Mouse (Mus musculus): ENCODE results near the gene Epgn. TPM values are rescaled to one million over a fixed set of nuclear protein-coding genes. Genes with fewer than 3 reads are reported as not detected.

Epgn gene
- 0.22 TPM in 1 of 2 replicates, not detected in the other for polyA plus RNA-seq (2016; fragmentation: Nextera tagmentation; extraction: Ambion mirVana)

DNA sequence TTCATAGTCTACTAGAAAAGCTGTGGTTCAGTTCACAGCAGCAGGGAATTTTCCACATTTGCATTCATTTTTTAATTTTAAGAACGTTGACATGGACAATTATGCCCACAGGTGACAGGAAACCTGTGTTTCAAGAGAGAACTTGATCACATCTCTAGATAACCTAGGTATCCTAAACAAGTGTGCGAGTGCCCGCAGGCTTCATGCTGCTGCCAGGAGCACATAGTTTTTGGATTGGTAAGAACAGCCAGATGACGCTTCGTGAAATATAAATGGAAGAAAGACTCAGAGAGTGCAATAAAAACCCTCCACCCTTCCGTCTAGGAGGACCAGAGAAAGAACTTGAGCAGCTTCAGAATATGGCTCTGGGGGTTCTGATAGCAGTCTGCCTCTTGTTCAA, at the start of gene Epgn:
TSS of gene Epgn (plus strand) at position 301 of the 400 bp plus-strand sequence.
- WGBS, result 88% methylated on average over 6 of the region's 6 CpGs

DNA sequence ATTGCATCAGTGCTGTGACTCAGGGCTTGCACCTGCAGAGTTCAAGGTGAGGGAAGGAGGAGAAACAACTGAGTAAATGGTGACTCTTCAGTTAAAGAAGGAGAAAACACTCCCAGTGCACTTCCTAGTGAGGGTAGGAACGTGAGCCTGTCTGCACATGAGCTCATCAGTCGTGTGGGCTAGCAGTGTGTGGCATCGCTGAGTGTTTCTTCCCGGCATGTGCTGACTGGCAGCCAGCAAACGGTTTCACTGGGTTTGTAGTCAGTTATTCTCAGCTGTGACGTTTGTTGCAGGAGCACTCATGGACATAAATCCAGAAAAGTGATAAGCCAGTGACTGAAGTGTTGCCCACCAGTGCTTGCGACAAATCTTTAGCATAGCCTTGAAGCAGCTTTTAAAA, 47.0 kb upstream of the Epgn start:
- Histone ChIP-seq H3K36me3 (peaks cover 10% of the 10 kb centered on the region; the same call in 1 of the 2 replicates), H3K9ac (no peak overlapping the region), H3K9me3 (no peaks in the 10 kb centered on the region), H3K4me3 (no peak overlapping the region), H3K27ac (no peak overlapping the region), H3K4me2 (replicated peaks) (no peak overlapping the region), H3K4me1 (no peaks in the 10 kb centered on the region), H3K27me3 (replicated peaks) (no peaks in the 10 kb centered on the region)
- 85% methylated on average over 7 of the region's 7 CpGs for WGBS
- no peak for ATAC-seq (ENCODE audit: low FRiP score, low read depth)

More for the DNA sequence above, at the start of gene Epgn:
- Histone ChIP-seq H3K27me3 (replicated peaks) (no peaks in the 10 kb centered on the region), H3K4me2 (replicated peaks) (no peak within 1 kb of the TSS), H3K36me3 (no peaks in the 10 kb centered on the region), H3K4me3 (no peak within 1 kb of the TSS), H3K4me1 (no peaks in the 10 kb centered on the region), H3K27ac (no peak within 1 kb of the TSS), H3K9me3 (no peaks in the 10 kb centered on the region), H3K9ac (no peak within 1 kb of the TSS)
- ATAC-seq (ENCODE audit: low FRiP score, low read depth), result no peak

DNA sequence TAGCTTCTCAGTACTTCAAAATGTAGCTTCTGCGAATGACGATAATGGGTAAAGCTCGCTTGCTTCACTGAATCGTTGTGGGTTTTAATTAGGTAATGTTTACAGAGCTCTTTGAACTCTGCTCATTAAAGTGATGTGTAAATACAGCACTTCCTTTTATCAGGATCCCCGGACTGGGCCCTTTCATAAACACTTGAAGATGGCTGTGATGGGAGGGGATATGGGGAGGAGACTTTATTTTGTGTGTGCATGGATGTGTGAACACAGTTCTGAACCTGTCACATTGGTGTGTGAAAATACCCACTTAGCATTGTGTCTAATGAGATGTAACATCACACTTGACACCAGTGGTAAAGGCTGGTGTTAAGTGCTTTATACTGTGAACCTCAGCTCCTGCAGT, 39.7 kb upstream of the Epgn start:
- 84% methylated on average over 5 of the region's 5 CpGs for WGBS
- Histone ChIP-seq H3K9me3 (no peaks in the 10 kb centered on the region), H3K27me3 (replicated peaks) (no peaks in the 10 kb centered on the region), H3K27ac (no peak overlapping the region), H3K9ac (no peak overlapping the region), H3K36me3 (peaks cover 9% of the 10 kb centered on the region; the same call in 1 of the 2 replicates), H3K4me3 (no peak overlapping the region), H3K4me1 (no peaks in the 10 kb centered on the region), H3K4me2 (replicated peaks) (no peak overlapping the region)
- no peak for ATAC-seq (ENCODE audit: low FRiP score, low read depth)

DNA sequence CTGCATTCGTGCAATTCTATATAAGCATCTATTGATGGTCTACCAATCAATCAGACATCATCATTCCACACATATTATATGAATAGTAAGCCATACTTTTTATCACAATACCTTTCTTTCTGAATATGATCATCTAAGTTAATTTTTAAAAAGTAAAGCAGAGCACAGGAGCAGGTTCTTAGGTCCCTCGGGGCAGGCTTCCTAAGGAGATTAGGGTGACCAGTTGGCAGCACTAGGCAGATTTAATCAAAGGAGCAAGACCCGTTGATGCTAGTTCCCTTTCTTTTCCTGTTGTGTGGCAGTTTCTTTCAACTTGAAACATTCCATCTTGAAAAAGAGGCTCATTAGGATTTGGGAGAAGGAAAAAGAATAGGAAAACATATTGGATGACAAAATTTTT, 39.1 kb upstream of the Epgn start:
- Histone ChIP-seq H3K9ac (no peak overlapping the region), H3K9me3 (no peaks in the 10 kb centered on the region), H3K36me3 (peaks cover 9% of the 10 kb centered on the region; the same call in 1 of the 2 replicates), H3K4me2 (replicated peaks) (no peak overlapping the region), H3K4me3 (no peak overlapping the region), H3K27ac (no peak overlapping the region), H3K27me3 (replicated peaks) (no peaks in the 10 kb centered on the region), H3K4me1 (no peaks in the 10 kb centered on the region)
- ATAC-seq (ENCODE audit: low FRiP score, low read depth), result no peak
- WGBS, result 89% methylated on average over 3 of the region's 3 CpGs

DNA sequence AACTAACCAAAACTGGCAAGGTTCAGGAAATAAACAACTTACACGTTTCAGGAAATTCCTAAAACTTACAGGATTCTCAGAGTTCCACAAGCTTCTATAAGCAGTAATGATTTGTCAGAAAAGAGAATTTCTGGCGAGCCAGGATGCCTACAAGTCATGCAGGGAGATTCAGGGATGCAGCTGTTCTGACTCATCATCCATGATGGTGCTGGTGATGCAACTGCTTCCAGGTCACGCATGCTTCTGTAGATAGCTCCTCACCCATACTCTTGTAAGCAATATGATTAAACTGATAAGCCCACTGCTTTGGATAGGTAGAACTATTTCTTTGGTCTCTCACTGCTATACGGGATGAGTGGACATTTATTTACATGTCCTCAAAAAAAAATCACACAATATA, 38.7 kb upstream of the Epgn start:
- WGBS, result 93% methylated on average over 4 of the region's 4 CpGs
- no peaks in the 10 kb centered on the region for H3K27me3 ChIP-seq (replicated peaks)
- H3K4me1 ChIP-seq, result no peaks in the 10 kb centered on the region
- no peak overlapping the region for H3K27ac ChIP-seq
- no peak overlapping the region for H3K4me2 ChIP-seq (replicated peaks)
- H3K9me3 ChIP-seq, result no peaks in the 10 kb centered on the region
- no peak for ATAC-seq (ENCODE audit: low FRiP score, low read depth)
- no peak overlapping the region for H3K4me3 ChIP-seq
- H3K9ac ChIP-seq, result no peak overlapping the region
- H3K36me3 ChIP-seq, result peaks cover 9% of the 10 kb centered on the region; the same call in 1 of the 2 replicates

DNA sequence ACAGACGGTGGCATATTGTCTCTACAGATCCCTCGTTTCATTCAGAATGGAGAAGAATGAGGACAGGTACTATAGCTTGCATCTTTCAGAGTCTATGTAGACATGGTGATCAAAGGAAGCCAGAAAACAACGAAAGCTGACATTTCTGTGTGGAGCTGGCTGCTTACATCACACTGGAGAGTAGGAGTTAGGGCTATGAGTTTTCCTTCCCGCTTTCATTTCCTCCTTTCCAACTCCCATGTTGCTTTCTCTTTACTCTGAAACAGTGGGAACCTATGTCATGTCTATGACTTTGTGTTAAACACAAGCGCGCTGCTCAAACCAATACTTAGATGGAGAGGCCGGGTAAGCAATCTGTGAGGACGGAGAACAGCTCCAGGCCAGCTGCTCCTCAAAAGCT, 27.3 kb upstream of the Epgn start:
- Histone ChIP-seq H3K4me1 (no peaks in the 10 kb centered on the region), H3K9ac (no peak overlapping the region), H3K27me3 (replicated peaks) (no peaks in the 10 kb centered on the region), H3K4me3 (no peak overlapping the region), H3K27ac (no peak overlapping the region), H3K9me3 (no peaks in the 10 kb centered on the region), H3K36me3 (no peaks in the 10 kb centered on the region), H3K4me2 (replicated peaks) (no peak overlapping the region)
- no peak for ATAC-seq (ENCODE audit: low FRiP score, low read depth)
- 90% methylated on average over 8 of the region's 8 CpGs for WGBS

DNA sequence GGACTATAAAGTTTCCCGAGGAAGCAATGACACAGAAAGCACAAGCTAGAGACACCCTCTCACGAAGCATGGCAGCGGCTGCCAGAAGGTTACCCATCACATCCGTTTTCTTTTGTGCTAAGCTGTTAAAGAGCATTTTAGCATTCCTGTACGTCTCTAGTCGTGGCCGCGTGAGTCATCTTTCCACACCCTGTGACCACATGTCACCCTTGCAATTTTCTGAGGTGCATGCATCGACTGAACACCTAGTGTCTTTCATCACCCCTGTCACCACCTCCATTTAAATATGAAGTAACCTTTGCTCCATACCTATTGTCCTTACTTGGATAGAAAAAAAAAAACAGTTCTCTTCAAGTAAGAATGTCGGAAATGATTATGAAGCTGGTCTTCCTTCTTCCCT, 12.0 kb upstream of the Epgn start:
- H3K27me3 ChIP-seq (replicated peaks), result no peaks in the 10 kb centered on the region
- no peak overlapping the region for H3K27ac ChIP-seq
- H3K36me3 ChIP-seq, result no peaks in the 10 kb centered on the region
- no peak for ATAC-seq (ENCODE audit: low FRiP score, low read depth)
- H3K4me2 ChIP-seq (replicated peaks), result no peak overlapping the region
- H3K9me3 ChIP-seq, result no peaks in the 10 kb centered on the region
- H3K4me1 ChIP-seq, result no peaks in the 10 kb centered on the region
- no peak overlapping the region for H3K9ac ChIP-seq
- H3K4me3 ChIP-seq, result no peak overlapping the region
- WGBS, result 83% methylated on average over 10 of the region's 10 CpGs

DNA sequence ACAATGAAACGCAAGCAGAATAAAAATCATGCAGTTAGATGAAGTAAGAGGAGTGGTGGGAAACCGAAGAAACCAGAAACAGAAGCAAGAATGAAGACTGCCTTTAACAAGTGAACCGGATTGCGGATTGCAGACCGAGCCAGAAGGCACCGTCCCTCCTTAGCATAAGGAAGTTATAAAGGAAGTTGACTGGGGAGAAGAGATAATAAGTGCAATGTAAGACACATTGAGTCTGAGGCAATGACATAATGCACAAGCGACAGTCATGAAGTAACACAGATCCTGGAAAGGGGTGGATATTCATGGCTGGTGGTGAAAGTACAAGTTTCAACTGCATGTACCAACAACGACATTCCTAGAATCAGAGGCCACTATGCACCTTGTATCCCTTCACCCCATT, 4.2 kb upstream of the Epgn start:
- Histone ChIP-seq H3K4me3 (no peak overlapping the region), H3K9me3 (no peaks in the 10 kb centered on the region), H3K9ac (no peak overlapping the region), H3K27ac (no peak overlapping the region), H3K4me1 (no peaks in the 10 kb centered on the region), H3K27me3 (replicated peaks) (no peaks in the 10 kb centered on the region), H3K4me2 (replicated peaks) (no peak overlapping the region), H3K36me3 (no peaks in the 10 kb centered on the region)
- no peak for ATAC-seq (ENCODE audit: low FRiP score, low read depth)
- 87% methylated on average over 8 of the region's 8 CpGs for WGBS

DNA sequence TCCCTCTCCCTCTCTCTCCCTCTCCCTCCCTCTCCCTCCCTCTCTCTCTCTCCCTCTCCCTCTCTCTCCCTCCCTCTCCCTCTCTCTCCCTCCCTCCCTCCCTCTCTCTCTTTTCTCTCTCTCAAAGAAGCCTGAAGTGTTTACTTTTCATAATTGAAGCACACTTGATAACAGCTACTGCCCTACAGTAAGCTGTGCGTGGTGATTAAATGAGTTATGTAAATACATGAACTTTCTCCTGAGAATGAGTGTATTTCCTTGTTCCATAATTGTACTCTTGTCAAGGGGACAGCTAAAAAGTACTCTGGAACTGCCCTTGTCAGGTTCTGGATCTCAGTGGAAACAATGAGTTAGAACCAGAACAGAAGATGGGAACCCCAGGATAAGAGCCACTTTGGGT, 576 bp downstream of the Epgn start:
- no peak overlapping the region for H3K27ac ChIP-seq
- no peaks in the 10 kb centered on the region for H3K27me3 ChIP-seq (replicated peaks)
- H3K36me3 ChIP-seq, result no peaks in the 10 kb centered on the region
- no peak for ATAC-seq (ENCODE audit: low FRiP score, low read depth)
- no peak overlapping the region for H3K4me3 ChIP-seq
- H3K4me1 ChIP-seq, result no peaks in the 10 kb centered on the region
- H3K9ac ChIP-seq, result no peak overlapping the region
- H3K9me3 ChIP-seq, result no peaks in the 10 kb centered on the region
- 100% methylated on average over 1 of the region's 1 CpGs for WGBS
- no peak overlapping the region for H3K4me2 ChIP-seq (replicated peaks)

DNA sequence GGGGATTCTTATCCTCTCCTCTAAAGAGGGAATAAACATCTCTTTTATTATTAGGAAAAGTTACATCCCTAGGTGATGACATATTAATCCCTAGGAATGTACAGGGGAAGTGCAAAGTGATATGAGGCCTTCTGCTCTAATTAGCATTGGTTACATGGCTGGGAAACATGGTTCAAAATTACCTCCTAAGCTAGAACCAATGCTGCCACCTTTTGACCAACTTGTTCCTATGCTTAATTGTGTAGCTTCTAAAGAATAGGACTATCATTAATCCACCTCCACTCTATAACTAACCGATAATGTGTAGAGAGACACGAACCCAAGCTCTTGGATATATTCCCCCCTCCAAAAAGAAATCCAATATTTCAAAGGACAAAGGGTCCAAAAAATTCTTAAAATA, 3.4 kb downstream of the Epgn start:
- Histone ChIP-seq H3K4me3 (no peak overlapping the region), H3K27me3 (replicated peaks) (no peaks in the 10 kb centered on the region), H3K4me2 (replicated peaks) (no peak overlapping the region), H3K9me3 (no peaks in the 10 kb centered on the region), H3K4me1 (no peaks in the 10 kb centered on the region), H3K9ac (no peak overlapping the region), H3K27ac (no peak overlapping the region), H3K36me3 (no peaks in the 10 kb centered on the region)
- ATAC-seq (ENCODE audit: low FRiP score, low read depth), result no peak
- 93% methylated on average over 2 of the region's 2 CpGs for WGBS

DNA sequence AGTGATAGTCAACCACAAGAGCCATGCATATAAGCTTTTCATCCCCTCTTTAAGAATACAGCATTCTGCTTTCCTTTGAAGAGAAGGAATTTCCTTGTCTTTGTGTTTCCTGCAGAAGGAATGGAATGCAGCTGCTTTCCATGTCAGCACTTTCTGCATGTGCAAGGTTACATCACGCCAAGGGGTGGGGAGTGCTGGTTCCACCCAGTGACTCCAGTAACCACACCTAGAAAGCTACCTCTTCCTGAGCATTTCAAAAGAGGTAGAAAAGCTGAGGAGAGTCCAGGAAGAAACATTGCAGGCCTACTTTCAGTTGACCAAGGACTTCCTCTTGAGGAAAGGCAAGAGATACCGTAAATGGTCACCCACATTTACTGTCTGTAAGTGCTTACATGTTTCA, 8.1 kb downstream of the Epgn start:
- ATAC-seq (ENCODE audit: low FRiP score, low read depth), result no peak
- H3K9ac ChIP-seq, result no peak overlapping the region
- no peak overlapping the region for H3K4me2 ChIP-seq (replicated peaks)
- no peaks in the 10 kb centered on the region for H3K4me1 ChIP-seq
- no peaks in the 10 kb centered on the region for H3K9me3 ChIP-seq
- H3K27ac ChIP-seq, result no peak overlapping the region
- no peaks in the 10 kb centered on the region for H3K27me3 ChIP-seq (replicated peaks)
- H3K4me3 ChIP-seq, result no peak overlapping the region
- no peaks in the 10 kb centered on the region for H3K36me3 ChIP-seq
- WGBS, result 90% methylated on average over 2 of the region's 2 CpGs

DNA sequence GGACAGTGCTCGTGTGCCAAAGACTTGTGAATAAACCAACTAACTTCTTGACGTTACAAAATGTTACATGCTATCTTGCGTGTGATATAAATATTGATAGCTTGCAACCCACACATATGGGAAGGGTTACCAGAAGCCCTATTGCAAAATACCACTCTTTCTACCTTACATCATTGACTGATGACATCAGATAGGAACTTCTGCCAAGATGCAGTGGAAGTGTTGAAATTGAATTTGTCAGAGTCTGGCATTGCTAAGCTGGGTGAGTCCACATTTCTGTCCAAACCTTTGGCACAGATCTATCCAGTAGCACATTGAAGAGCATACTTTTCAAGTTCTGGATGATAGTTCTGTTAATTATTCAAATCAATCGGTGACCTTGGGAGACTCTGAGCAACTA, 9.4 kb downstream of the Epgn start:
- no peak overlapping the region for H3K9ac ChIP-seq
- WGBS, result 93% methylated on average over 4 of the region's 4 CpGs
- no peak for ATAC-seq (ENCODE audit: low FRiP score, low read depth)
- H3K4me3 ChIP-seq, result no peak overlapping the region
- H3K4me1 ChIP-seq, result no peaks in the 10 kb centered on the region
- no peaks in the 10 kb centered on the region for H3K36me3 ChIP-seq
- no peaks in the 10 kb centered on the region for H3K27me3 ChIP-seq (replicated peaks)
- H3K9me3 ChIP-seq, result no peaks in the 10 kb centered on the region
- H3K27ac ChIP-seq, result no peak overlapping the region
- H3K4me2 ChIP-seq (replicated peaks), result no peak overlapping the region

DNA sequence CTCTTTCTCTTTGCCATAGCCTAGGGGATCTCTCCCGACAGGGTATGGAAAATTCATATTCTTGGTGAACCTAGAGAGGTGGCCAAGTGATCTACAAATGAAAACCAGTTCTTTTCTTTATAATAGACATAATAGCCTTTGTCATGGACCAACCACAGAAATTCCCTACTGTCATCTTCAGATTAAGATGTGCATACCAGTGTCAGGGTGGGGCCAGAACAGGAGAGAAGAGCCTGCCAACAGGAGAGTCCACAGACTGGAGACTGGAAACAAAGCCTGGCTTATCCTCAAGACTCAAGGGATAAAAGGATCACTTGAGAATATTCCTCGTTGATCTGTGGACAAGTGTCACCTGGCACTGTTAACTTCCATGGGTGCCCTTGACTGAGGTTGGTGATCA, 10.5 kb downstream of the Epgn start:
- no peak overlapping the region for H3K4me2 ChIP-seq (replicated peaks)
- 87% methylated on average over 2 of the region's 2 CpGs for WGBS
- H3K4me1 ChIP-seq, result no peaks in the 10 kb centered on the region
- H3K4me3 ChIP-seq, result no peak overlapping the region
- H3K27me3 ChIP-seq (replicated peaks), result no peaks in the 10 kb centered on the region
- H3K36me3 ChIP-seq, result no peaks in the 10 kb centered on the region
- no peak overlapping the region for H3K27ac ChIP-seq
- H3K9me3 ChIP-seq, result no peaks in the 10 kb centered on the region
- no peak for ATAC-seq (ENCODE audit: low FRiP score, low read depth)
- H3K9ac ChIP-seq, result no peak overlapping the region
